Mouse (Mus musculus) gastrocnemius, adult 2 months (tissue): Measurements from ENCODE around the gene Rara. TPM values are rescaled to one million over a fixed set of nuclear protein-coding genes. Genes with fewer than 3 reads are reported as not detected.
"Not testable (repeated sequence)": the region's sequence is repeated elsewhere in the genome, so short reads cannot be mapped to it uniquely, and the experiment has no call there.

Experiments used
- DNase-seq: peaks from one replicate; pipeline ENCODE4 v3.0.0; 2022
- H3K27ac ChIP-seq: fragments of 200-600 bp; 2 replicates; pipeline ENCODE4 v1.8.1; 2022; ENCODE audit warnings: mild to moderate bottlenecking
- H3K4me3 ChIP-seq: fragments of 200-600 bp; 2 replicates; pipeline ENCODE4 v1.8.1; 2022; ENCODE audit warnings: mild to moderate bottlenecking, moderate library complexity
- CTCF ChIP-seq: fragments of 200-600 bp; IDR thresholded peaks from 2 replicates; pipeline ENCODE4 v1.8.1; 2022; ENCODE audit warnings: antibody characterized with exemption, mild to moderate bottlenecking, moderate library complexity
- intact Hi-C: fragments of 180-260 bp; cut with DNase I; formaldehyde crosslinking; loops from one replicate; pipeline ENCODE4 v1.15.1; 2025
- total RNA-seq, 2 experiments: library from RNA; stranded (reverse); gene quantifications; 2 replicates each; pipeline ENCODE4 v1.2.3; 2021

Gene Rara
- total RNA-seq, 2 experiments from 2014 or later = 10.2 to 12.4 TPM

GRCm38 (mm10) chr11:98909654-98910053, 18.0 kb upstream of the Rara start:
- peak; percentile 79 for DNase-seq
- H3K4me3 ChIP-seq = no peak overlapping the region

GRCm38 (mm10) chr11:98910415-98910814, 17.2 kb upstream of the Rara start:
- DNase-seq = peak; percentile 57
- no peak for TF ChIP-seq CTCF
- no peak overlapping the region for H3K27ac ChIP-seq
- H3K4me3 ChIP-seq = no peak overlapping the region
- intact Hi-C loops = loop anchor here (5.0 kb wide), 1 partner anchor 208 kb away; the partner anchor contains the start of gene Csf3

More at GRCm38 (mm10) chr11:98909654-98910053, 18.0 kb upstream of the Rara start:
- TF ChIP-seq CTCF = peak; percentile 79
- H3K27ac ChIP-seq = no peak overlapping the region
- intact Hi-C loops = loop anchor here (5.0 kb wide), 1 partner anchor 207 kb away; the partner anchor contains the start of gene Csf3

GRCm38 (mm10) chr11:98911498-98911897, 16.1 kb upstream of the Rara start:
- no peak for TF ChIP-seq CTCF
- DNase-seq = no peak
- no peak overlapping the region for H3K4me3 ChIP-seq
- intact Hi-C loops = loop anchor here (5.0 kb wide), 1 partner anchor 209 kb away; the partner anchor contains the start of gene Csf3
- no peak overlapping the region for H3K27ac ChIP-seq

- DNase-seq = no peak
- Histone ChIP-seq H3K27ac (no peak overlapping the region), H3K4me3 (no peak overlapping the region)
- TF ChIP-seq CTCF = no peak
- intact Hi-C loops = loop anchor here (5.0 kb wide), 1 partner anchor 212 kb away; the partner anchor contains the start of gene Csf3
Measured at GRCm38 (mm10) chr11:98914196-98914595, 13.4 kb upstream of the Rara start.

GRCm38 (mm10) chr11:98916376-98916775, 11.2 kb upstream of the Rara start:
- TF ChIP-seq CTCF = peak; percentile 44
- H3K4me3 ChIP-seq, H3K27ac ChIP-seq, intact Hi-C loops, DNase-seq: not testable (repeated sequence)

GRCm38 (mm10) chr11:98917428-98918005, 10.1 kb upstream of the Rara start:
- no peak overlapping the region for H3K4me3 ChIP-seq
- no peak for TF ChIP-seq CTCF
- intact Hi-C loops = no loop called here
- DNase-seq = no peak
- peak overlapping the region; percentile 81 for H3K27ac ChIP-seq

- intact Hi-C loops = no loop called here
- peak overlapping the region; percentile 62 for H3K4me3 ChIP-seq
- DNase-seq = peak; percentile 74
- TF ChIP-seq CTCF = no peak
- H3K27ac ChIP-seq = peak overlapping the region; percentile 81
Measured at GRCm38 (mm10) chr11:98918231-98918630, 9.4 kb upstream of the Rara start.

GRCm38 (mm10) chr11:98919009-98919408, 8.6 kb upstream of the Rara start:
- Histone ChIP-seq H3K4me3 (peak overlapping the region; percentile 62), H3K27ac (peak overlapping the region; percentile 81)
- no peak for TF ChIP-seq CTCF
- intact Hi-C loops = no loop called here
- no peak for DNase-seq

GRCm38 (mm10) chr11:98921813-98922212, 5.8 kb upstream of the Rara start:
- not testable (repeated sequence) for H3K4me3 ChIP-seq, H3K27ac ChIP-seq
- intact Hi-C loops = loop anchor here (1.0 to 10.0 kb wide), 3 partner anchors 51 to 203 kb away; no protein-coding TSS in a partner anchor
- peak; percentile 70 for DNase-seq
- TF ChIP-seq CTCF = peak; percentile 56

GRCm38 (mm10) chr11:98922307-98922706, 5.3 kb upstream of the Rara start:
- intact Hi-C loops = loop anchor here (1.0 to 10.0 kb wide), 3 partner anchors 51 to 202 kb away; no protein-coding TSS in a partner anchor
- peak; percentile 71 for DNase-seq
- Histone ChIP-seq H3K4me3 (peak overlapping the region; percentile 42), H3K27ac (peak overlapping the region; percentile 51; the same call in 1 of the 2 replicates)
- peak; percentile 86 for TF ChIP-seq CTCF

GRCm38 (mm10) chr11:98922851-98923711, 4.5 kb upstream of the Rara start:
- not testable (repeated sequence) for H3K4me3 ChIP-seq
- peak; percentile 58 for DNase-seq

GRCm38 (mm10) chr11:98924633-98925175, 2.9 kb upstream of the Rara start:
- no peak for TF ChIP-seq CTCF
- intact Hi-C loops = loop anchor here (10.0 kb wide), 2 partner anchors 110 to 200 kb away; no protein-coding TSS in a partner anchor
- peak; percentile 22 for DNase-seq
- Histone ChIP-seq H3K4me3 (no peak overlapping the region), H3K27ac (0 out of 2 replicates have a peak overlapping the region, but pooled peaks have one; percentile 10)

More at GRCm38 (mm10) chr11:98922851-98923711, 4.5 kb upstream of the Rara start:
- intact Hi-C loops = loop anchor here (1.0 to 10.0 kb wide), 3 partner anchors 50 to 202 kb away; no protein-coding TSS in a partner anchor
- H3K27ac ChIP-seq = peak overlapping the region; percentile 51
